Mouse (Mus musculus): ENCODE measurements around the gene Vgll4. TPM values are rescaled to one million over a fixed set of nuclear protein-coding genes. Genes with fewer than 3 reads are reported as not detected.

Gene Vgll4
- total and polyA plus RNA-seq, 2 experiments from 2014 or later = 49.4 to 85.4 TPM

DNA sequence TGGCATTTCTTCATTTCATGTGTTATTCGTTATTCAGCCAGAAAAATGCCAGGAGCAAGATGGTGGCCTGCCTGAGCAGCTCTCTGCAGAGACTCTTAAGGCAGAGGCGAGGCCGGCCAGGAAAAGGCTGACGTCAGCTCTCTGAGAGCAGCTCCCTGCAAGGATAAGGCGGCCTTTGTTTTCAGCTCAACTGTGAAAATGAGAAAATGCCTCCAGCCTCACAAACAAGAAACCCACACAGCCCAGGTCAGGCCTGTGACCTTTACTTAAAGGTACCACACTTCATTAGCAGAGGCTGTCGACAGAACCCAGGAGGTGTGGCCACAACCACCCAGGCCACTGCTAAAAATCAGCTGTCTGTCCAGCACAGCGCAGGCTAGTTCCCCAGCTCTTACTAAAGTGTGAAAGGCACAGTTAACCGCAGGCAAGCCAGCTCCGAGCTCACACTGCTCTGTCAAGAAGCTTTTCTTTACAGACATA is 86.5 kb downstream of the Vgll4 start:
- peak overlapping the region; percentile 21 for H3K4me2 ChIP-seq (ENCODE audit: low read depth, low read length)
- H3K4me3 ChIP-seq (ENCODE audit: low read length) = no peak overlapping the region
- WGBS = 4% methylated on average over 9 of the region's 9 CpGs
- no peaks in the 10 kb centered on the region for H3K27me3 ChIP-seq (ENCODE audit: insufficient read depth, low read length)
- H3K4me1 ChIP-seq (ENCODE audit: insufficient read depth, low read length) = peaks cover 46% of the 10 kb centered on the region
- TF ChIP-seq CTCF (IDR thresholded peaks at IDR 0.05; ENCODE audit: low read depth) = no peak
- ATAC-seq (peak; percentile 91), DNase-seq (ENCODE audit: low spot score) (peak; percentile 93)
- peak overlapping the region; percentile 52 for H3K9ac ChIP-seq (replicated peaks; ENCODE audit: low read length)
- H3K27ac ChIP-seq = peak overlapping the region; percentile 94
- no peaks in the 10 kb centered on the region for H3K36me3 ChIP-seq (ENCODE audit: insufficient read depth, low read length)
- no peaks in the 10 kb centered on the region for H3K9me3 ChIP-seq (ENCODE audit: low read length)

DNA sequence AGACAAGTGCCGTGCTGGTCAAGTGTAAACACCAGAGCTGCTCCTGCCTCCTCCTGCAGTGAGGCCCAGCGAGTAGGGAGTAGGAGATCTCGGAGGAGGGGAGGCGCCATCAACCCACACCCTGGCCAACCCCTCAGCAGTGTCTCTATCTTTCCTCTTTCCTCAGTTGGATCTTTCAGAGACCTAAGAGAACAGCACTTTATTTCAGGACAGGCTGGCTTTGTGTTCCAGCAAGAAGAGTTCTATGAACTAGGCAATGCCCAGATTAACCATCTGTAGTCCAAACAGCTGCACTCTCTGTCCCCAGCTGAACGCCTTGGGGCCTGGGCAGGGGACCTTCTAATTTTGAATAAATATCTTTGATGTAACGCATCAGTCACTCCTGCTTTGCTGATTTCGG is 87.1 kb downstream of the Vgll4 start:
- no peaks in the 10 kb centered on the region for H3K27me3 ChIP-seq (ENCODE audit: insufficient read depth, low read length)
- peak overlapping the region; percentile 21; the same call in 1 of the 2 replicates for H3K4me2 ChIP-seq (ENCODE audit: low read depth, low read length)
- peak; percentile 30 for ATAC-seq
- no peak for TF ChIP-seq CTCF (IDR thresholded peaks at IDR 0.05; ENCODE audit: low read depth)
- WGBS = 11% methylated on average over 7 of the region's 7 CpGs
- no peak overlapping the region for H3K4me3 ChIP-seq (ENCODE audit: low read length)
- H3K36me3 ChIP-seq (ENCODE audit: insufficient read depth, low read length) = no peaks in the 10 kb centered on the region
- H3K9ac ChIP-seq (replicated peaks; ENCODE audit: low read length) = peak overlapping the region; percentile 17; the same call in 1 of the 2 replicates
- H3K9me3 ChIP-seq (ENCODE audit: low read length) = no peaks in the 10 kb centered on the region
- DNase-seq (ENCODE audit: low spot score) = peak; percentile 57
- peak overlapping the region; percentile 94 for H3K27ac ChIP-seq
- H3K4me1 ChIP-seq (ENCODE audit: insufficient read depth, low read length) = peaks cover 47% of the 10 kb centered on the region

DNA sequence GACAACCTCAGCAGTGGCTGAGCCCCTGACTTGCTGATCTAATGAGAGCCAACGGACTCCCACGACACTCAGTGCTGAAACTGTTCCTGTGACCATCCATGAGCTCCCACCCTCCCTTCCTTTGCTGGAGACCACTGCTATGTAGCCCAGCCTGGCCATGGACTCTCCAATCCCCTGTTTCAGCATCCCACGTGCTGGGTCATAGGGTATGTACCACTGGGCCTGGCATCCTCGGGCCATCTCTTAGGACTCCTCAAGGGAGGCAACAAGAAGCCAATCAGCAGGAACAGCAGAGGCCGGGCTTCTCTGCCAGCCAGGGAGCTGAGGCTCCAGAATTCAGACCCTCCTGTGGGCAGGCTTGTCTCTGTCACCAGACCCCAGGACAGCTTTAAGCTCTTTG is 87.6 kb downstream of the Vgll4 start:
- H3K4me1 ChIP-seq (ENCODE audit: insufficient read depth, low read length) = peaks cover 48% of the 10 kb centered on the region
- no peak for TF ChIP-seq CTCF (IDR thresholded peaks at IDR 0.05; ENCODE audit: low read depth)
- no peak overlapping the region for H3K4me2 ChIP-seq (ENCODE audit: low read depth, low read length)
- ATAC-seq (no peak), DNase-seq (ENCODE audit: low spot score) (no peak)
- no peaks in the 10 kb centered on the region for H3K9me3 ChIP-seq (ENCODE audit: low read length)
- H3K27ac ChIP-seq = peak overlapping the region; percentile 94
- 0 out of 2 replicates have a peak overlapping the region, but pooled peaks have one; percentile 17 for H3K9ac ChIP-seq (replicated peaks; ENCODE audit: low read length)
- 17% methylated on average over 5 of the region's 5 CpGs for WGBS
- no peaks in the 10 kb centered on the region for H3K36me3 ChIP-seq (ENCODE audit: insufficient read depth, low read length)
- no peaks in the 10 kb centered on the region for H3K27me3 ChIP-seq (ENCODE audit: insufficient read depth, low read length)
- H3K4me3 ChIP-seq (ENCODE audit: low read length) = no peak overlapping the region

DNA sequence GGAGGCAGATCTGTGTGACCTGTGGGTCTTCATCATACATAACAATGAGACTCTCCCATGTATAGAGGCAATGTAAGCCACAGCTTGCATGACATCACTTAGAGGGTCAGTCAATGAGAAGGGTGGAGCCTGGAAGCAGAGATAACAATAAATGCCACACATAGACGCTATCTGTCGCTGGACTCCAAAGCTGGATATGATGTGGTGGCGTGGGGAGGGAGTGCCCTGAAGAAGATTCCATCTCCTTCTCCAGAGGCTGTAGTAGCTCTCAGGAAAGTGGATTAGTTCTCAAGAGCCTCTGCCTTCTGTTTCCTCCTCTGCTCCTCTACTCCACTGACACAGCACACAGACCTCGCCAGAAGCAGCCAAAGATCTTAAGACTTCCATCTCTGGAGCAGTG is 89.0 kb downstream of the Vgll4 start:
- TF ChIP-seq CTCF (IDR thresholded peaks at IDR 0.05; ENCODE audit: low read depth) = no peak
- Histone ChIP-seq H3K27me3 (ENCODE audit: insufficient read depth, low read length) (no peaks in the 10 kb centered on the region), H3K4me3 (ENCODE audit: low read length) (no peak overlapping the region), H3K36me3 (ENCODE audit: insufficient read depth, low read length) (no peaks in the 10 kb centered on the region), H3K9me3 (ENCODE audit: low read length) (no peaks in the 10 kb centered on the region), H3K4me1 (ENCODE audit: insufficient read depth, low read length) (peaks cover 61% of the 10 kb centered on the region), H3K9ac (replicated peaks; ENCODE audit: low read length) (no peak overlapping the region), H3K4me2 (ENCODE audit: low read depth, low read length) (no peak overlapping the region), H3K27ac (peak overlapping the region; percentile 45; the same call in 1 of the 2 replicates)
- ATAC-seq (no peak), DNase-seq (ENCODE audit: low spot score) (no peak)
- 74% methylated on average over 4 of the region's 4 CpGs for WGBS

DNA sequence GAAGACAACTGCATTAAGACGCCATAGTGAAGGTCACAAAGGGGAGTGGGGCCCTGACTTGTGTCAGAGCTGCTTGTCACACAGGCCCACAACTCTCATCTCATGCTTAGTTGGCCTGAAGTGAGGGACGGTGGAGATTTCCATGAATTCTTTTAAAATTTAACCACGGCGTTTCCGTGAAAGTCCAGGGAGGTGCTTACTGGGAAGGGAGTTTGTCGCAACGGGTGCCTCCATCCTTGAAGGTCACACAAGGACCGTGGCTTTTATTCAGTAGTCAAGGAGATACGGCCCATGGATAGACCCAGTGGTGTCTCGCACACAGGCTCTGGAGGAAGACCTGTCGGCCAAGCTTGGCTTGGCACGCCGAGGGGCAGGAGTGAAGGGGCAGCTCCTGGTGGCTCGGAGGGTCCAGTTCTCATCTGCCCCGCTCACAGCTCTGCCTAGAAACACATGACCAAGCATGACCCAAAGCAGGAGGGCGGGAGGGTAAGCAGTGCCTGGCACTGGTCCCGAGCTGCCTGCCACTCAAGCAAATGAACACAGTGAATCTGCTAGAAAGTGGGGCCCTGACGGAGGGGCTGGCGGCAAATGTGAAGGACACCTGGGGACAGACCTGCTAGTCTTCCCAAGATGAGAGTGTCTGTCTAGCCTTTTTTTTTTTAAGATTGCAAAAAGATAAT is 90.8 kb downstream of the Vgll4 start:
- DNase-seq (ENCODE audit: low spot score) = peak; percentile 80
- 51% methylated on average over 19 of the region's 19 CpGs for WGBS
- Histone ChIP-seq H3K36me3 (ENCODE audit: insufficient read depth, low read length) (no peaks in the 10 kb centered on the region), H3K4me3 (ENCODE audit: low read length) (no peak overlapping the region), H3K4me2 (ENCODE audit: low read depth, low read length) (no peak overlapping the region), H3K9ac (replicated peaks; ENCODE audit: low read length) (no peak overlapping the region), H3K4me1 (ENCODE audit: insufficient read depth, low read length) (peaks cover 73% of the 10 kb centered on the region), H3K9me3 (ENCODE audit: low read length) (no peaks in the 10 kb centered on the region), H3K27me3 (ENCODE audit: insufficient read depth, low read length) (no peaks in the 10 kb centered on the region), H3K27ac (peak overlapping the region; percentile 54)
- ATAC-seq = no peak
- TF ChIP-seq CTCF (IDR thresholded peaks at IDR 0.05; ENCODE audit: low read depth) = no peak

DNA sequence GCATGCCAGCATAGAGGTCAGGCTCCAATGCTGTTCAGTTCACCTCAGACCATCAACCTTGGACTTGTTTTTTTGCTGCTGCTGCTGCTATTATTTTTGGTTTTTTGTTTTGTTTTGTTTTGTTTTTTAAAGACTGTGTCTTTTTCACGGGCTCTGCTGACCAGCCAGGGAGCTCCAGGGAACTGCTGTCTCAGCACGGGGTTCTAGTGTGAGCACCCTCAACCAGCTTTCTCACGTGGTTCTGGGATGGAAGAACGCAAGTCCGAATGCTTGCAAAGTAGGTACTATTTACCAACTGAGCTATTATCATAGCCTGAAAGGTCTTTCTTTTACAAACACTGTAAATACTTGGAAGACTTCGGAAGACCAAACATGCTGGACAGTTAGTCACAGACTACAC is 93.2 kb downstream of the Vgll4 start:
- H3K9me3 ChIP-seq (ENCODE audit: low read length) = no peaks in the 10 kb centered on the region
- H3K36me3 ChIP-seq (ENCODE audit: insufficient read depth, low read length) = no peaks in the 10 kb centered on the region
- no peaks in the 10 kb centered on the region for H3K27me3 ChIP-seq (ENCODE audit: insufficient read depth, low read length)
- H3K4me2 ChIP-seq (ENCODE audit: low read depth, low read length) = no peak overlapping the region
- WGBS = 54% methylated on average over 6 of the region's 6 CpGs
- no peak for ATAC-seq
- no peak overlapping the region for H3K4me3 ChIP-seq (ENCODE audit: low read length)
- peak overlapping the region; percentile 90 for H3K27ac ChIP-seq
- H3K4me1 ChIP-seq (ENCODE audit: insufficient read depth, low read length) = peaks cover 53% of the 10 kb centered on the region
- no peak for TF ChIP-seq CTCF (IDR thresholded peaks at IDR 0.05; ENCODE audit: low read depth)
- no peak for DNase-seq (ENCODE audit: low spot score)
- no peak overlapping the region for H3K9ac ChIP-seq (replicated peaks; ENCODE audit: low read length)

DNA sequence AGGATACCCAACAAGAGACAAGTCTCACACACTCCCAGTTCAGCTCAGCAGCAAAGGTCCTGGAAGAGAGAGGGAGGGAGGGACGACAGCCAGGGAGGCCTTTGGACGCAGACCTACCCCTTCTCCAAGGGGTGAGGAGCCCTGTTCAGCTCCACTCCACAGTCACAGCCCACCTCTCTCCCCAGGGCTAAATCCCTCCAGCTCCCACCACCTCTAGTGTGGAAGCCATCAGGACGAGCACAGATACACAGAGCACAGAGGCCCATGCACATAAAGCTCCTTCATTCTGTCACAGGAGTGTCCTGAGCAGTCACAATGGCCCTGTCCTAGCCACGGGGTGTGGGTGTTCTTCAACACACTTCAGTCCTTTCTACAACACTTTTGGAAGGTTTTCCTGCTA is 93.8 kb downstream of the Vgll4 start:
- WGBS = 19% methylated on average over 4 of the region's 4 CpGs
- DNase-seq (ENCODE audit: low spot score) (no peak), ATAC-seq (no peak)
- TF ChIP-seq CTCF (IDR thresholded peaks at IDR 0.05; ENCODE audit: low read depth) = no peak
- Histone ChIP-seq H3K4me1 (ENCODE audit: insufficient read depth, low read length) (peaks cover 52% of the 10 kb centered on the region), H3K4me3 (ENCODE audit: low read length) (no peak overlapping the region), H3K27me3 (ENCODE audit: insufficient read depth, low read length) (no peaks in the 10 kb centered on the region), H3K27ac (peak overlapping the region; percentile 90), H3K9me3 (ENCODE audit: low read length) (no peaks in the 10 kb centered on the region), H3K9ac (replicated peaks; ENCODE audit: low read length) (peak overlapping the region; percentile 37; the same call in 1 of the 2 replicates), H3K36me3 (ENCODE audit: insufficient read depth, low read length) (no peaks in the 10 kb centered on the region), H3K4me2 (ENCODE audit: low read depth, low read length) (no peak overlapping the region)

Measured in hindbrain, postnatal 0 days (tissue).